Mouse (Mus musculus): ENCODE measurements around the gene Tapt1.
A peak's percentile ranks its signal among the peaks of the same experiment; 100 is the strongest.

Gene Tapt1

DNA sequence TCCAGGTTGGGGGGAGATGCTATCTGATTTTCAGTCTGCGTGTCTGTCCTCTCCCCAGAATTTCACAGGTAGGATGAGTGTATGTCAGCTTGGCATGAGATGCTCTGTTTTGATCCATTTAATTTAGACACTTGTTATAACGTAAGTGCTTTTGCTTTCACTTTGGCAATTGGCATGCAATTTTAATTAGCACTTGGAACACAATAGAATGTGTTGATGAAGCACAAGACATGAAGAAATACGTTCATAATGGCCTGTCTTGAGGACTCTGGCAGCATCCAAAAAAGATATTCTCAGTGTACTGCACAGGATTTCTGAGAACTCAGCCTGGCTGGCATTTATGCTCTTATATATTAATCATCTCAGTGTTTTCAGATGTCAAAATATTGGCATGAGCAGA lies 7.5 kb upstream of the Tapt1 start:
- no peak for DNase-seq

DNA sequence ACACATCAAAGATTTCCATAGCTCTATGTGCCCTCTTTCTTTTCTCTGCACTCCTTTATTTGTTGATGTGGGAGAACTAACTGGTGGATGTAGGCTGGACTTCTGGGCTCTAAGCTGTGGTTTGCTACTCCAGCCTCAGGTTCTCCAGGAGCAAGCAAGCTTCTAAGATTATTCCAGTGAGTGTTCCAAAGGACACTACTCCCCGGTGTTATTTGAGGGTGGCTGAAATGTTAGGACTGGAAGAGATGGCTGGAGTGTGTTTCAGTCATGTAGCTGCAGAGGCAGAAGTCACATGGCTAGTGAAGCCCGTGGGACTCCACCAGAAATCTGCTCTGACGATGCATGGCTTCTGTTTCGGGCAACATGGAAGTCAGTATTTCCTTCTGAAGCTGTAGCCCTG lies 2.3 kb upstream of the Tapt1 start:
- DNase-seq, result no peak

DNA sequence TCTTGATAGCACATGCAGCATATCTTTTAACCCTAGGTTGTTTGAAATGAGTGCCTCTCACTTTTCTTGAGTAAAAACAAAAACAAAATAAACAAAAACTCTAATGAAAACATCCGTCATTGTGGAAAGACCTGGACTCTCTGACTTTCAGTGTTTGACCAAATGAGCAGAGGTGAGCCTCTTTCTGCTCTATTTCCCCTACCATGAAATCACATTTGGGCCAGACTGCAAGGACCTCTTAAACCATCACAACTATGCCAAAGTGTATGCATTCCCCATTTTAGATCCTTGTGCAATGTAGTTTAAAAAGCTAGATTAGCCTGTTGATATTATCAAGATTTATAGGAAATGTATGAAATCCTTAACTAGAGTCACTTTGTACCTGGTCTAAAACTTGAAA lies 1.9 kb upstream of the Tapt1 start:
- DNase-seq, result no peak

DNA sequence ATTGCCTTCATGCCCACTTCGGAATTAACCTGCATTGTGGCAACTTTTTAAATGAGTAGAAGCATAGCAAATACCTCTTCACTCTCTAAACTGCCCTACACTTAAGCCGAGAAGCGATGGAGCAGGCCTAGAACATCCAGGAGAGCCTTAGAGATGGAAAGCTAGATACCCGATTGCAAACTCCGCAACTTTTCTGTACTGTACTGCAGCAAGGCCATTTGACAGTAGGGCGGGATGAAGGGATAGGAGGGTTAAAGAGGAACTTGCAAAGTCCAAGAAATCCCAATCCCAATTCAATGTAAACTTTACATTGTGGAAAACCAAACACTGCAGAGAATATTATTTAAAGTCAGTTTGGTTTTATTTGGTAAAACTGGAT lies 1.0 kb upstream of the Tapt1 start:
- DNase-seq, result no peak

- DNase-seq, result no peak
Observed at GRCm38 (mm10) chr5:44225911-44226520, 410 bp downstream of the Tapt1 start.

- DNase-seq, result no peak
Observed at GRCm38 (mm10) chr5:44224916-44225600, 1.4 kb downstream of the Tapt1 start.

GRCm38 (mm10) chr5:44224251-44224650 lies 2.2 kb downstream of the Tapt1 start:
- peak; percentile 10 for DNase-seq

GRCm38 (mm10) chr5:44223341-44223881 lies 3.0 kb downstream of the Tapt1 start:
- no peak for DNase-seq

GRCm38 (mm10) chr5:44220430-44220829 lies 6.0 kb downstream of the Tapt1 start:
- DNase-seq, result no peak

DNA sequence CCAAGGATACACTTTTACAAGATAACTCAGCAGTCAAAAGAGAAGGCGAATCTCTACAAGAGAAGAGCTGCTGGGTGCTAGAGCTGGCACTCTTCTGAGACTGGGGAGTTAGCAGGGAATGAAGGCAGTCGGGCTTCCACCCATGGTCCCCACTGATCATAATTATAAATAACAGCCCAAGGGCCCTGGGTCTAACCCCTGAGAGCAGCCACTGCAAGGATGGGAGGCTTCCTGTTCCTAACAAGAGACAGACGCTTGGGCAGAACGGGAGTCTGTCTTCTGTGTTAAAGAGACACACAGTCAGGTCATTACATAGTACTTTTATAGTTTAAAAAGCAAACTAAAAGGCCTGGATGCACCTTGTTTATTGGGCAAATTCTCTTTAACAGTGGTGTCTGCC lies 6.6 kb downstream of the Tapt1 start:
- DNase-seq, result no peak

DNA sequence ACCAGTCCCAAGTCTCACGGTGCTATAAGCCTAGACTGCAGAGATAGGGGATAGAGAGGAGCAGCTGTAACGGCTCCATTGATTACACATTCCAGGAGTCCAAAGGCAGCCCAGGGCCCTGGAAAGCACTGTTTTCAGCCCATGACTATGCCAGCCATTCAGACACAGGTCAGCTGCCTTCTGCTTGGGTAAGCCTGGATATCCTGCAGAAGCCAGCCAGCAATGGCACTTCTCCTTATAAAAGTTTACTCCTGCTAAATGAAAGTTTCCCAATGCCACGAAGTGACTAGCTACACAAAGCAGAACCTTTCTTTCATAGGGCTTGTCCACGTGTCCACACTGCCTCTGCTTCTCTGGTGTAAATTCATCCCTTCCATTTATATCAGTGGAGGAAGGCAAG lies 7.9 kb downstream of the Tapt1 start:
- no peak for DNase-seq

DNA sequence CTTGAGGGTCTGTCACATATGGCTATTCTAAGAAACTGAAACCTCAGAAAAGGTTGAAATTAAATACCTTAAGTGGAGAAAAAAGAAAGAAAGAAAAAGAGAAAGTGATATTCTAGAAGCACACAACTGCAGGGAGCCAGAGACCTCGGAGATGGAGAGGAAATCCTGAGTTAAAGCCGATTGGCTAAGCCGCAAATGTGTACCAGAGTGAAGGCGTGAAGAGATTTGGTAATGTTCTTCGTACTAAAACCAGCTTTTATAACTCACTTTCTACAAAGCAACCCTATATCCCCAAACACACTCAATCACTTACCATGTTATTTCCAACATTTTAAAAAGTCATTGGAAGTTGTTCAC lies 8.8 kb downstream of the Tapt1 start:
- DNase-seq, result no peak

DNA sequence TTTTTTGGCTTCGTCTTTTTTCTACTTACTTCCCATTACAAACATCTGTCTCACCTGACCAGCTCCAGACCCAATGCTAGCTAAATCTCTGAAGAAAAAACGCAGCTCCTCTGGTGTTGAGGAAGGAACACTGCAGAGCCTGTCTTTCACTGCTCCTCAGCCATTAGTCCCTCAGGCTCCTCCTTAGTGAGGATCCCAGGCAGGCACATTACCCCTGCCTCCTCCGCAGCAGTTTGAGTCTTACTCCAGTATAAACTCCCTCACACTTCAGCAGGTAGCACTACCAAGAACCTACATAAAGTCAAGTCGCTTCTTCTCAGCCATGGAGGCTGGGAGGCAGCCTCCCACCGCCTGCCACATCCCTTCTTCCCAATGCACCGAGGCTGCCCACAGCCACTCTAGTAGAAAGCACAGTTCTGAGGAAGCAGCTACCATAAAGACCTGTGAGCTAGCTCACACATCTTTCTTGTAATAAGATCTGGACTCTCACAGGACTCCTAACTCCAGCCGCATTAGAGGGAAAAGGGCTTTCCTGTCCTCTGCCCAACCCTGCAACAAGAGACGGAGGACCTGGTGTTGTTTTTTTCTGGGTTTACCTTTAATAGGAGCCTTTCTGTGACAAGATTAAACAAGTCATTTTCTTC lies 9.3 kb downstream of the Tapt1 start:
- DNase-seq, result no peak

GRCm38 (mm10) chr5:44215118-44215517 lies 11.3 kb downstream of the Tapt1 start:
- DNase-seq, result no peak

DNA sequence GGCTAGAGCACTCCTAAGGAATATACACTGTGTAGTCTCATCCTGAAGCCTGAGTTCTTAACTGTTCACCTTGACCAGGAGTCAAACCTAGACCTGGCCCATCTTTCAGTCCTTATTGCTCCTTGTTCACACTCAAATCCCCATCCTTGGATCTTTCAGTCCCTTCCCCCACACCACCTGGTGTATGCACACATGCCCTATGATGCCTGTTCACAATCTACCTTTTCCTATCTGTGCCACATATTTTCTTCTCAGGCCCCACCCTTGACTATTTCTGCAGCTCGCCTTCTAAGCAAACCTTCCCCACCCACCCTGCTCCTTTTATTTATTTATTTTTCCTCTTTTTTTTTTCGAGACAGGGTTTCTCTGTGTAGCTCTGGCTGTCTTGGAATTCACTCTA lies 12.4 kb downstream of the Tapt1 start:
- no peak for DNase-seq

GRCm38 (mm10) chr5:44213391-44213790 lies 13.0 kb downstream of the Tapt1 start:
- no peak for DNase-seq

DNA sequence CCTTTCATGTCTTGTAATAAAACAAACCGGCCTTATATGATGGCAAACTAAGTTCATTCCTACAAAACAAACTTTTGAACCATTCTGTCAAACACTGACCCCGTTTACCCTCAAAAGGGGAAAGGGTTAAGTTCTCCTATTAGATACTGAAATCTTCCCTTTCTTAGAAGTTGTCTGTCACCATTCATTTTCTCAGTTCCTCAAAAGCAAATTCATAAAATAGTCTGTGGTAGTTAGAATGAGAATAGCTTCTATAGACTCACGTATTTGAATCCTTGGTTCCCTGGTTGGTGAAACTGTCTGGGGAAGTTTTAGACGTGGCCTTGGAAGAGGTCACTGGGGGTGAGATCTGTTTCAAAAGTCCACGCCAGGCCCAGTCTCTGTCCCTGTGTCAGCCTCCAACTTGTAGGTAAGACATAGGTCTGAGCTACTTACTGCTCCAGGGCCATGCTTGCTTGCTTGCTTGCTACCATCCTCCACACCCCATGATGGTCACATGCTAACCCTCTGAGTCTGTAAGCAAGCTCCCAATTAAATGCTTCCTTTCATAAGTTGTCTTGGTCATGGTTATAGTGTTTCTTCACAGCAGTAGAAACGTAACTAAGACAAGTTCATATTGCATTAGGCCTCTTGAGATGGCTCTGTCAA lies 14.5 kb downstream of the Tapt1 start:
- DNase-seq, result no peak

DNA sequence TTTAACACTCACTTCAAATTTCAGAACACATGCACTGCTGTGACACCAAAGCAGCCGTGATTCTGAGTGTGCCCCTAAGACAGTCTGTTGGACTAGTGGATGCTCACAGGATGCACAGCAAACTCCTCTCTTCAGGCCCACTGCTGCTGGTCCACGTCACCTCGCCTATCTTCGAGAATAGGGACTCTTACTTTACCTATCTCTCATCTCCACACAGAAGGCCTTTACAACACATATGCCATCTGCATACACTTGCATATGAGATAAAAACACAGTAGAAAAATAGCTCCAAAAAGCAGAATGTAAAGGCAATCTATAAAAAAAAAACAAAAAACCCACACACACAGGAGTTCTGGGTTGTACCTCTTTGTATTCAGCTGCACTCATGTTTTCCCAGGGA lies 19.1 kb downstream of the Tapt1 start:
- DNase-seq, result no peak

DNA sequence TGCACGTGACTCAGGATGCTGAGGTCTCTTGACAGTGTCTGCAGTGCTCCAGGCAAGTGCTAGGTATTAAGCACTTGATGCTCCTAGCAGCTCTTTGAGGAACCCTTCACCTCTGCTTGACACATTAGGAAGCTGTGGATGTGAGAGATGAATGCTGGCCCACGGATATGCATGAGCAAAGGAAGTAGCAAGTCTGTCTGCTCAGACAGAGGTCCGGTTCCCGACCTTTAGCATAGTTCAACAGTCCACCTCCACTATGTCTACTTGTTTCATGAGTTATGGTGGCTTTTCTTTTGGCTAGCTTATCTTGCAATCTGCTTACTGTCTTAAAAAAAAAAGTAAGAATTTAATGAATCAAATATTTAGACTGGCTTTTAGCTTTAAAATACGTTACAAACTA lies 19.8 kb downstream of the Tapt1 start:
- peak; percentile 45 for DNase-seq

DNA sequence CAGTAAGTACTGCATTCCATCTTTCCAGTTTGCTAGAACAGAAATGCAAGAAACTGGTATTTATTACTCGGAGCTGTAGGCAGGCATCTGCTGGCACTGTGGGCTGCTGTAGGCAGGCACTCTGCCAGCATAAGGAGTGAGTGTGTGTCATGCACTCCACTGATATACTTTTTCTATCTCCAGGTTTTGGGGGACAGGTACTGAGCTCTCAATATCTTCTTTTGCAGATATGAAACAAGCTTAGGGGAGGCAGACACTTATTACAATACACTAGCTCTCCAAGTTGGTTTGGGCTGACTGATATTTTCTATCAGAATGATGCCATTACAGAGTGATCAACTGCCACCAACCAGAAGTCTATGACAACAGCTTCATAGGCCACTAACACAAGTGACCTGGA lies 23.0 kb downstream of the Tapt1 start:
- no peak for DNase-seq

- DNase-seq, result no peak
Observed at GRCm38 (mm10) chr5:44201665-44202064, 24.8 kb downstream of the Tapt1 start.

DNA sequence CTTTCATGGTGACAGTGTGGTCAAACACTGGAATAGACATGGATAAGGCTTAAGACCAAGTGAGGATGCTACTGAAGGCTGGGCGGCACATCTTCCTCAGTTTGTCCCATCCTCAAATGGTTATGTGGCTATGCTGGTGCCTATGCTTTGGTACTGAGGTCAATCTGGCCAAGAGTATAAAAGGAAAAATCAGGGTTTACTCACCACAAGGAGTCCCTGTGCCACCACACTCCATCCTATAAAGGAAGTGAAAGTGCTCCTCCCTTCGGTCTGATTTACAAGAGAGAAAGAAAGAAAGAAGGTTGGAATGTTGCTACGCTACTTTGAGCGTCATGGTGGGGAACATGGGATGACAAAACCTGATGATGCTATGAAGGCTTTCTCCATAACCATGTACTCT lies 27.3 kb downstream of the Tapt1 start:
- DNase-seq, result no peak

DNA sequence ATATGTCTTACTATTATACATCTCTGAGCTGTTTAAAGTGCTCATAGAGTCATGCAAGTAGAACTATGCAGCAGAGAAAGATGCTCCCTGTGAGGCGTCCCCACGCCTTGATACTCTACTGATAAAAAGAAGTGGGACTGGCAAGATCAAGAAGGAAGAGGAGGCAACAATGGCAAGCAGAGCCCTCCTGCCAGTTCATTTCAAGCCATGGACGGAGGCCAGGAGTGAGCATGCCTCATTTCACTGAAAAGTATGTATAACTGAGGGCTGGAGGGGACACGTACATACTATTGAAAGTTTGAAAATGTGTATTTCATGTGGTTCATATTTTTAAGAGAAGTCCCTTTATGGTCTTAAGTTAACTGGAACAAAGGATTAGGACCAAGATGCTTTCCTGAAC lies 28.0 kb downstream of the Tapt1 start:
- no peak for DNase-seq

- no peak for DNase-seq
Observed at GRCm38 (mm10) chr5:44197806-44198205, 28.6 kb downstream of the Tapt1 start.
